Mouse (Mus musculus) olfactory bulb, adult 2 months (tissue): ENCODE data around the gene Trmt44.

Experiments used
- CTCF ChIP-seq: fragments of 200-500 bp; IDR thresholded peaks from 2 replicates; pipeline ENCODE4 v1.5.1; 2012; ENCODE audit warnings: low read depth, mild to moderate bottlenecking, low read length, moderate library complexity; ENCODE audit not compliant: insufficient read depth
- POLR2A ChIP-seq: fragments of 200-500 bp; IDR thresholded peaks from 2 replicates; pipeline ENCODE4 v1.6.1; 2012; ENCODE audit warnings: mild to moderate bottlenecking, low read depth, low read length, moderate library complexity; ENCODE audit not compliant: insufficient read depth

GRCm38 (mm10) chr5:35523735-35524134 lies 51.1 kb downstream of the Trmt44 start:
- TF ChIP-seq CTCF (0 out of 2 replicates have a peak, but pooled peaks have one; percentile 13), POLR2A (no peak)
